Mouse (Mus musculus) MEL (cell line): Measurements from ENCODE around the gene Trim8. TPM values are rescaled to one million over a fixed set of nuclear protein-coding genes. Genes with fewer than 3 reads are reported as not detected.

Experiments used
- DNase-seq: peaks from one replicate; pipeline ENCODE4 v3.0.0; 2011; ENCODE audit warnings: low read depth, low spot score
- H3K27ac ChIP-seq: 2 replicates; pipeline ENCODE4 v1.5.1; 2012; ENCODE audit warnings: low read depth, mild to moderate bottlenecking, control low read depth, low read length, moderate library complexity; ENCODE audit not compliant: control insufficient read depth
- H3K27me3 ChIP-seq, 2 experiments: fragments of 150-350 bp in 1 of 2; sonication (generic) in 1 of 2; 2 replicates each; pipeline ENCODE4 v1.6.1; 2012; ENCODE audit warnings: low read length in 2 of 2, mild to moderate bottlenecking in 2 of 2, improper control_type of control experiment in 1 of 2, moderate library complexity in 1 of 2; ENCODE audit not compliant: insufficient read depth in 2 of 2, control insufficient read depth in 1 of 2
- H3K36me3 ChIP-seq, 2 experiments: 2 replicates each; pipeline ENCODE4 v1.6.1; 2012 to 2014; ENCODE audit warnings: low read length in 2 of 2, improper control_type of control experiment in 1 of 2, inconsistent platforms in 1 of 2, mild to moderate bottlenecking in 1 of 2; ENCODE audit not compliant: insufficient read depth in 2 of 2, control insufficient read depth in 1 of 2
- H3K4me1 ChIP-seq, 2 experiments: fragments of 150-350 bp in 1 of 2; sonication (generic) in 1 of 2; 2 replicates each; pipeline ENCODE4 v1.6.1; 2012; ENCODE audit warnings: low read length in 2 of 2, improper control_type of control experiment in 1 of 2, mild to moderate bottlenecking in 1 of 2; ENCODE audit not compliant: insufficient read depth in 2 of 2, control insufficient read depth in 1 of 2
- H3K4me3 ChIP-seq, 2 experiments: fragments of 150-350 bp in 1 of 2; sonication (generic) in 1 of 2; 2 replicates each; pipeline ENCODE4 v1.5.1; 2012; ENCODE audit warnings: low read depth in 2 of 2, low read length in 2 of 2, mild to moderate bottlenecking in 2 of 2, moderate library complexity in 2 of 2, control low read depth in 1 of 2, improper control_type of control experiment in 1 of 2; ENCODE audit not compliant: control insufficient read depth in 1 of 2, insufficient read depth in 1 of 2
- H3K79me2 ChIP-seq: 2 replicates; pipeline ENCODE4 v1.6.1; 2012; ENCODE audit warnings: mild to moderate bottlenecking, low read length, moderate library complexity; ENCODE audit not compliant: control insufficient read depth, poor library complexity, insufficient read depth
- H3K9ac ChIP-seq: 2 replicates; pipeline ENCODE4 v1.6.1; 2012; ENCODE audit warnings: low read depth, mild to moderate bottlenecking, control low read depth, low read length, moderate library complexity; ENCODE audit not compliant: control insufficient read depth, poor library complexity, severe bottlenecking
- H3K9me3 ChIP-seq: fragments of 150-350 bp; sonication (generic); replicated peaks from 2 replicates; pipeline ENCODE4 v1.6.1; 2012; ENCODE audit warnings: mild to moderate bottlenecking, low read length, improper control_type of control experiment, moderate library complexity; ENCODE audit not compliant: insufficient read depth
- BHLHE40 ChIP-seq: IDR thresholded peaks from 2 replicates; pipeline ENCODE4 v1.6.1; 2012; ENCODE audit warnings: low read depth, mild to moderate bottlenecking, inconsistent platforms, low read length, improper control_type of control experiment, borderline replicate concordance
- CHD1 ChIP-seq: IDR thresholded peaks from 2 replicates; pipeline ENCODE4 v1.6.1; 2012; ENCODE audit warnings: low read depth, mild to moderate bottlenecking, inconsistent platforms, low read length, improper control_type of control experiment
- CHD2 ChIP-seq: IDR thresholded peaks from 2 replicates; pipeline ENCODE4 v1.6.1; 2011; ENCODE audit warnings: low read length, improper control_type of control experiment
- CTCF ChIP-seq, 3 experiments: IDR thresholded peaks in 2 of 3; conservative IDR thresholded peaks in 1 of 3; 2 replicates each; pipeline ENCODE4 v1.5.1; 2011 to 2012; ENCODE audit warnings: low read length in 3 of 3, low read depth in 2 of 3, mild to moderate bottlenecking in 2 of 3, improper control_type of control experiment in 1 of 3, inconsistent platforms in 1 of 3, mixed read lengths in 1 of 3, moderate library complexity in 1 of 3; ENCODE audit not compliant: control insufficient read depth in 1 of 3, insufficient read depth in 1 of 3, poor library complexity in 1 of 3, severe bottlenecking in 1 of 3
- E2F4 ChIP-seq: IDR thresholded peaks from 2 replicates; pipeline ENCODE4 v1.6.1; 2011; ENCODE audit warnings: low read depth, low read length, improper control_type of control experiment, borderline replicate concordance
- ELF1 ChIP-seq: IDR thresholded peaks from 2 replicates; pipeline ENCODE4 v1.6.1; 2014; ENCODE audit warnings: low read depth, mild to moderate bottlenecking, inconsistent platforms, low read length, improper control_type of control experiment, moderate library complexity
- EP300 ChIP-seq, 2 experiments: IDR thresholded peaks; 2 replicates each; pipeline ENCODE4 v1.6.1; 2011; ENCODE audit warnings: improper control_type of control experiment in 2 of 2, low read length in 2 of 2, low read depth in 1 of 2, mild to moderate bottlenecking in 1 of 2
- ETS1 ChIP-seq: IDR thresholded peaks from 2 replicates; pipeline ENCODE4 v1.6.1; 2012; ENCODE audit warnings: low read depth, mild to moderate bottlenecking, inconsistent platforms, low read length, improper control_type of control experiment, moderate library complexity
- GABPA ChIP-seq: IDR thresholded peaks from 2 replicates; pipeline ENCODE4 v1.6.1; 2012; ENCODE audit warnings: low read depth, mild to moderate bottlenecking, inconsistent platforms, low read length, improper control_type of control experiment, moderate library complexity
- GATA1 ChIP-seq: IDR thresholded peaks from 2 replicates; pipeline ENCODE4 v1.6.1; 2011; ENCODE audit warnings: low read depth, low read length, improper control_type of control experiment
- HCFC1 ChIP-seq: IDR thresholded peaks from 2 replicates; pipeline ENCODE4 v1.6.1; 2012; ENCODE audit warnings: low read depth, mild to moderate bottlenecking, inconsistent platforms, low read length, improper control_type of control experiment, moderate library complexity
- JUND ChIP-seq: IDR thresholded peaks from 2 replicates; pipeline ENCODE4 v1.6.1; 2011; ENCODE audit warnings: low read depth, mild to moderate bottlenecking, improper control_type of control experiment, low read length
- KAT2A ChIP-seq: conservative IDR thresholded peaks from 2 replicates; pipeline ENCODE4 v1.6.1; 2012; ENCODE audit warnings: low read depth, low read length, improper control_type of control experiment, inconsistent platforms
- MAFK ChIP-seq: IDR thresholded peaks from 2 replicates; pipeline ENCODE4 v1.6.1; 2011; ENCODE audit warnings: low read depth, mild to moderate bottlenecking, low read length, improper control_type of control experiment, borderline replicate concordance
- MAX ChIP-seq: IDR thresholded peaks from 2 replicates; pipeline ENCODE4 v1.6.1; 2011; ENCODE audit warnings: low read length, improper control_type of control experiment
- MAZ ChIP-seq: IDR thresholded peaks from 2 replicates; pipeline ENCODE4 v1.6.1; 2012; ENCODE audit warnings: low read depth, mild to moderate bottlenecking, inconsistent platforms, low read length, improper control_type of control experiment
- MEF2A ChIP-seq: IDR thresholded peaks from 2 replicates; pipeline ENCODE4 v1.6.1; 2014; ENCODE audit warnings: low read depth, mild to moderate bottlenecking, inconsistent platforms, low read length, improper control_type of control experiment; ENCODE audit not compliant: poor library complexity, insufficient replicate concordance, severe bottlenecking; ENCODE audit errors: extremely low read depth
- MXI1 ChIP-seq: IDR thresholded peaks from 2 replicates; pipeline ENCODE4 v1.6.1; 2011; ENCODE audit warnings: mild to moderate bottlenecking, low read depth, low read length, improper control_type of control experiment
- MYB ChIP-seq: IDR thresholded peaks from 2 replicates; pipeline ENCODE4 v1.6.1; 2011; ENCODE audit warnings: mild to moderate bottlenecking, low read depth, low read length, improper control_type of control experiment
- MYC ChIP-seq: IDR thresholded peaks from 2 replicates; pipeline ENCODE4 v1.6.1; 2011; ENCODE audit warnings: low read depth, mild to moderate bottlenecking, low read length, improper control_type of control experiment, moderate library complexity
- NELFE ChIP-seq: IDR thresholded peaks from 2 replicates; pipeline ENCODE4 v1.6.1; 2011; ENCODE audit warnings: low read depth, low read length, improper control_type of control experiment
- POLR2A ChIP-seq, 2 experiments: IDR thresholded peaks; 2 replicates each; pipeline ENCODE4 v1.6.1; 2011 to 2012; ENCODE audit warnings: low read length in 2 of 2, mild to moderate bottlenecking in 2 of 2, control low read depth in 1 of 2, improper control_type of control experiment in 1 of 2, low read depth in 1 of 2, moderate library complexity in 1 of 2; ENCODE audit not compliant: control insufficient read depth in 1 of 2, insufficient read depth in 1 of 2, poor library complexity in 1 of 2
- POLR2AphosphoS2 ChIP-seq: IDR thresholded peaks from 2 replicates; pipeline ENCODE4 v1.6.1; 2011; ENCODE audit warnings: low read length, improper control_type of control experiment
- POLR2AphosphoS5 ChIP-seq: IDR thresholded peaks from 2 replicates; pipeline ENCODE4 v1.6.1; 2012; ENCODE audit warnings: low read depth, borderline replicate concordance, mild to moderate bottlenecking, inconsistent platforms, low read length, moderate library complexity, mixed read lengths
- RAD21 ChIP-seq: IDR thresholded peaks from 2 replicates; pipeline ENCODE4 v1.6.1; 2011; ENCODE audit warnings: mild to moderate bottlenecking, low read depth, low read length, improper control_type of control experiment
- RCOR1 ChIP-seq: IDR thresholded peaks from 2 replicates; pipeline ENCODE4 v1.6.1; 2012; ENCODE audit warnings: low read depth, mild to moderate bottlenecking, inconsistent platforms, low read length, improper control_type of control experiment
- SIN3A ChIP-seq: IDR thresholded peaks from 2 replicates; pipeline ENCODE4 v1.6.1; 2012; ENCODE audit warnings: low read length, improper control_type of control experiment, inconsistent platforms
- SMC3 ChIP-seq: IDR thresholded peaks from 2 replicates; pipeline ENCODE4 v1.6.1; 2011; ENCODE audit warnings: low read depth, low read length, improper control_type of control experiment
- TAL1 ChIP-seq: IDR thresholded peaks from 2 replicates; pipeline ENCODE4 v1.6.1; 2012; ENCODE audit warnings: mild to moderate bottlenecking, inconsistent platforms, low read length, moderate library complexity, mixed read lengths
- TBP ChIP-seq: IDR thresholded peaks from 2 replicates; pipeline ENCODE4 v1.8.0; 2011; ENCODE audit warnings: low read depth, low read length, improper control_type of control experiment
- TCF12 ChIP-seq: IDR thresholded peaks from 2 replicates; pipeline ENCODE4 v1.6.1; 2014; ENCODE audit warnings: low read depth, mild to moderate bottlenecking, inconsistent platforms, low read length, improper control_type of control experiment, moderate library complexity
- UBTF ChIP-seq: IDR thresholded peaks from 2 replicates; pipeline ENCODE4 v1.6.1; 2012; ENCODE audit warnings: low read depth, mild to moderate bottlenecking, inconsistent platforms, low read length, improper control_type of control experiment, moderate library complexity, borderline replicate concordance; ENCODE audit not compliant: insufficient read depth
- USF1 ChIP-seq: IDR thresholded peaks from 2 replicates; pipeline ENCODE4 v1.6.1; 2014; ENCODE audit warnings: low read depth, mild to moderate bottlenecking, inconsistent platforms, low read length, improper control_type of control experiment, moderate library complexity
- USF2 ChIP-seq, 2 experiments: IDR thresholded peaks; 2 replicates each; pipeline ENCODE4 v1.6.1; 2011 to 2012; ENCODE audit warnings: improper control_type of control experiment in 2 of 2, low read length in 2 of 2, borderline replicate concordance in 1 of 2, inconsistent platforms in 1 of 2, low read depth in 1 of 2, mild to moderate bottlenecking in 1 of 2; ENCODE audit not compliant: insufficient read depth in 1 of 2
- ZC3H11A ChIP-seq: IDR thresholded peaks from 2 replicates; pipeline ENCODE4 v1.6.1; 2012; ENCODE audit warnings: low read depth, mild to moderate bottlenecking, inconsistent platforms, low read length, improper control_type of control experiment
- ZKSCAN1 ChIP-seq: IDR thresholded peaks from 2 replicates; pipeline ENCODE4 v1.6.1; 2012; ENCODE audit warnings: low read depth, mild to moderate bottlenecking, inconsistent platforms, low read length, improper control_type of control experiment, moderate library complexity
- ZMIZ1 ChIP-seq: IDR thresholded peaks from 2 replicates; pipeline ENCODE4 v1.6.1; 2012; ENCODE audit warnings: low read depth, mild to moderate bottlenecking, inconsistent platforms, low read length, improper control_type of control experiment, moderate library complexity
- ZNF384 ChIP-seq: IDR thresholded peaks from 2 replicates; pipeline ENCODE4 v1.6.1; 2012; ENCODE audit warnings: low read depth, mild to moderate bottlenecking, inconsistent platforms, low read length, improper control_type of control experiment
- polyA plus RNA-seq, 2 experiments: library from polyadenylated mRNA; stranded (reverse) in 1 of 2; unstranded in 1 of 2; fragments of >175 nt in 1 of 2; fragments of >200 nt in 1 of 2; gene quantifications; 2 replicates each; pipeline versions ENCODE4 v1.2.1 to v1.2.4; 2012; ENCODE audit warnings: low replicate concordance in 2 of 2, low read depth in 1 of 2; ENCODE audit not compliant: insufficient read length in 2 of 2, insufficient read depth in 1 of 2, missing spikeins in 1 of 2
- total RNA-seq: library from RNA; depleted of rRNA; stranded (reverse); fragments of 300-350 nt; gene quantifications from 2 replicates; pipeline ENCODE4 v1.2.3, GENCODE M21; 2012

The Trim8 gene
- total and polyA plus RNA-seq, 3 experiments: 19.1 to 57.2 TPM; not detected in 1

DNA sequence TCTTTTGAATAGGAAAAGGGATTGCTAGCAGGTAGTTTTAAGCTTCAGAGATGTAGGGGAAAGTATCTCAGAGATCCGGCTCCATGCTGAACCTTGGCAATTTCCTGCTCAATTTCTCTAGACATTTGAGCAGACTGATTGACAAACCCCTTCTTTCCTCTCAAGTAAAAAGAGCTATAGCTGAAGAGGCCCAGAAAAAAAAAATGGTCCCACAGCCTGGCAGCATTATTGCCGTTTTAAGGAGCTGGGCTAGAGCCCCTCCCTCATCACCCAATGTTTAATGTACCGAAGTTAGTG, 2.0 kb upstream of the Trim8 start:
- peaks cover 0 to 5% of the 10 kb centered on the region in 2 experiments; a peak in 2 of 4 replicates for H3K4me1 ChIP-seq
- peak overlapping the region; percentile 77 for H3K9ac ChIP-seq
- peak overlapping the region; percentile 77 for H3K27ac ChIP-seq
- no peak for DNase-seq
- H3K27me3 ChIP-seq: no peaks in the 10 kb centered on the region
- no peaks in the 10 kb centered on the region for H3K9me3 ChIP-seq
- H3K4me3 ChIP-seq: peak overlapping the region; percentile 55 to 62
- H3K79me2 ChIP-seq: peaks cover 37% of the 10 kb centered on the region
- peaks cover 0 to under 1% of the 10 kb centered on the region in 2 experiments; a peak in 1 of 4 replicates for H3K36me3 ChIP-seq
- no peak; the same call in 1 of the 2 replicates for TF ChIP-seq MYC
- TF ChIP-seq ELF1: no peak
- no peak for TF ChIP-seq ETS1
- no peak for TF ChIP-seq MYB
- no peak for TF ChIP-seq CTCF (IDR thresholded peaks at IDR 0.05 in 2 of 3, conservative IDR thresholded peaks at IDR 0.05 in 1 of 3; ENCODE audit: control insufficient read depth in 1 of 3, insufficient read depth in 1 of 3, low read depth in 2 of 3, low read length in 3 of 3, poor library complexity in 1 of 3, severe bottlenecking in 1 of 3)
- no peak; the same call in 1 of the 2 replicates for TF ChIP-seq MXI1
- TF ChIP-seq TAL1: no peak
- TF ChIP-seq ZNF384: peak; percentile 90
- no peak; the same call in none of the 2 replicates for TF ChIP-seq SIN3A
- no peak for TF ChIP-seq E2F4
- no peak for TF ChIP-seq HCFC1
- TF ChIP-seq CHD2: no peak
- TF ChIP-seq ZMIZ1: 0 out of 2 replicates have a peak, but pooled peaks have one; percentile 44
- no peak for TF ChIP-seq RCOR1
- TF ChIP-seq RAD21: no peak
- TF ChIP-seq MEF2A: no peak
- TF ChIP-seq MAZ: no peak
- TF ChIP-seq GATA1: no peak
- peak in 1 of 2 experiments; percentile 71; a peak in 1 of 4 replicates for TF ChIP-seq POLR2A (IDR thresholded peaks at IDR 0.05; ENCODE audit: control insufficient read depth in 1 of 2, insufficient read depth in 1 of 2, low read depth in 1 of 2, low read length in 2 of 2, poor library complexity in 1 of 2)
- TF ChIP-seq EP300 (IDR thresholded peaks at IDR 0.05; ENCODE audit: low read depth in 1 of 2, low read length in 2 of 2): no peak
- TF ChIP-seq TBP: peak; percentile 77; the same call in 1 of the 2 replicates
- no peak for TF ChIP-seq POLR2AphosphoS2
- no peak for TF ChIP-seq BHLHE40
- TF ChIP-seq KAT2A: no peak
- TF ChIP-seq CHD1: no peak
- no peak for TF ChIP-seq SMC3
- no peak for TF ChIP-seq JUND
- TF ChIP-seq MAFK: no peak
- TF ChIP-seq TCF12: 0 out of 2 replicates have a peak, but pooled peaks have one; percentile 17
- TF ChIP-seq ZKSCAN1: no peak
- peak in 1 of 2 experiments; percentile 51; a peak in 2 of 4 replicates for TF ChIP-seq USF2 (IDR thresholded peaks at IDR 0.05; ENCODE audit: borderline replicate concordance in 1 of 2, insufficient read depth in 1 of 2, low read depth in 1 of 2, low read length in 2 of 2)
- peak; percentile 24; the same call in 1 of the 2 replicates for TF ChIP-seq UBTF
- TF ChIP-seq ZC3H11A: peak; percentile 58
- peak; percentile 17; the same call in 1 of the 2 replicates for TF ChIP-seq NELFE
- no peak for TF ChIP-seq USF1
- TF ChIP-seq POLR2AphosphoS5: no peak
- TF ChIP-seq GABPA: no peak
- no peak for TF ChIP-seq MAX
